Mouse (Mus musculus) embryonic fibroblast, embryonic 13.5 days (primary cell): ENCODE measurements at regions not wholly inside any gene's neighbourhood (a gene's known extent, or its start where the extent isn't known, plus 50 kb on each side); places are given as distances from the start of the nearest gene placed in this dataset.

Experiments used
- CTCF ChIP-seq: IDR thresholded peaks from 2 replicates; pipeline ENCODE4 v1.5.1; 2011; ENCODE audit warnings: mild to moderate bottlenecking, control low read depth, low read length, moderate library complexity, borderline replicate concordance; ENCODE audit not compliant: insufficient read depth
- POLR2A ChIP-seq: IDR thresholded peaks from 2 replicates; pipeline ENCODE4 v1.6.1; 2011; ENCODE audit warnings: low read depth, mild to moderate bottlenecking, control low read depth, low read length, moderate library complexity

DNA sequence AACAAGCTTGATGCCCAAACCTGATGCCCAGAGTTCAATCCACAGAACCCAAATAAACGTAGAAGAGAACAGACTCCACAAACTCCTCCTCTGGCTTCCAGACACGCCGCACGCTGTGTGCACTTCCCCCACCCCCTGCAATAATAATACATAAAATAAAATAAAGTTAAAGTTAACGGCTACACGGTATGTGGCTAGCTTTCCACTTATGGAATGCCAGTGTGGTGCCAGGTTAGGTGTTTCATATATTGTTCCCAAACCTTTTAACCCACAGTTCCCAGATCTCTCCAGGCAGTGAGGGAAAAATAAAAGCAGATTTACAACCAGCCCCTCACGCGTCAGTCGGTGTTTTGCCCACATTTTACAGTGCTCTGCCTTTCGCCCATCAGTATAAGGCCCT is 233.8 kb upstream of the Jarid2 start:
- TF ChIP-seq POLR2A (no peak), CTCF (no peak)
